Mouse (Mus musculus): Measurements from ENCODE around the gene Cd3eap. TPM values are rescaled to one million over a fixed set of nuclear protein-coding genes. Genes with fewer than 3 reads are reported as not detected.

Cd3eap gene
- polyA plus RNA-seq (2012; rRNA removed), result 14.2 and 15.3 TPM in 2 replicates

GRCm38 (mm10) chr7:19359299-19359891 is at the start of gene Cd3eap, which contains the start of gene Ppp1r13l:
Gene Cd3eap, minus strand, starts transcription at chr7:19359483.
Gene Ppp1r13l, plus strand, starts transcription at chr7:19359749.

GRCm38 (mm10) chr7:19404476-19404875 is 45.2 kb upstream of the Cd3eap start, which contains the start of gene Ckm:
Gene Ckm, plus strand, starts transcription at chr7:19404776.

GRCm38 (mm10) chr7:19403731-19404296 is 44.5 kb upstream of the Cd3eap start, which contains the start of gene Klc3:
Gene Klc3, minus strand, starts transcription at chr7:19404104.

GRCm38 (mm10) chr7:19381377-19382165 is 22.3 kb upstream of the Cd3eap start, which contains the start of gene Ercc2:
Gene Ercc2, plus strand, starts transcription at chr7:19382010.

GRCm38 (mm10) chr7:19344237-19344847 is 14.9 kb downstream of the Cd3eap start, which contains the start of gene Ercc1:
Gene Ercc1, plus strand, starts transcription at chr7:19344778.

GRCm38 (mm10) chr7:19309884-19310641 is 49.2 kb downstream of the Cd3eap start, which contains the start of gene Fosb:
Gene Fosb, minus strand, starts transcription at chr7:19310051.

Other genes starting within 250 kb of the Cd3eap start
- 14.5 and 14.6 TPM in 2 replicates for gene Gm4969, start 241.1 kb downstream of the Cd3eap start, polyA plus RNA-seq (2012; rRNA removed)
- 11.2 and 12.5 TPM in 2 replicates for gene Fbxo46, start 239.6 kb downstream of the Cd3eap start, polyA plus RNA-seq (2012; rRNA removed)
- 16.8 and 18.3 TPM in 2 replicates for gene Qpctl, start 210.2 kb downstream of the Cd3eap start, polyA plus RNA-seq (2012; rRNA removed)
- 151 and 178 TPM in 2 replicates for gene Snrpd2, start 209.8 kb downstream of the Cd3eap start, polyA plus RNA-seq (2012; rRNA removed)
- 41.3 and 55.6 TPM in 2 replicates for gene Gipr, start 193.4 kb downstream of the Cd3eap start, polyA plus RNA-seq (2012; rRNA removed)
- gene Eml2, start 183.1 kb downstream of the Cd3eap start, polyA plus RNA-seq (2012; rRNA removed), result 65.5 and 68.9 TPM in 2 replicates
- 6.0 and 6.8 TPM in 2 replicates for gene Gpr4, start 146.9 kb downstream of the Cd3eap start, polyA plus RNA-seq (2012; rRNA removed)
- 25.6 and 26.6 TPM in 2 replicates for gene Opa3, start 131.1 kb downstream of the Cd3eap start, polyA plus RNA-seq (2012; rRNA removed)
- gene Vasp, start 87.7 kb downstream of the Cd3eap start, polyA plus RNA-seq (2012; rRNA removed), result 65.0 and 68.3 TPM in 2 replicates
- gene Ppm1n, start 79.4 kb downstream of the Cd3eap start, polyA plus RNA-seq (2012; rRNA removed), result 1.6 and 2.0 TPM in 2 replicates
- gene Rtn2, start 76.9 kb downstream of the Cd3eap start, polyA plus RNA-seq (2012; rRNA removed), result 155 and 161 TPM in 2 replicates
- gene Fosb, start 49.4 kb downstream of the Cd3eap start, polyA plus RNA-seq (2012; rRNA removed), result 0.25 and 0.71 TPM in 2 replicates
- gene Ercc1, start 14.7 kb downstream of the Cd3eap start, polyA plus RNA-seq (2012; rRNA removed), result 72.9 and 73.8 TPM in 2 replicates
- 4.4 and 5.1 TPM in 2 replicates for gene Ppp1r13l, start 266 bp upstream of the Cd3eap start, polyA plus RNA-seq (2012; rRNA removed)
- gene Ercc2, start 22.5 kb upstream of the Cd3eap start, polyA plus RNA-seq (2012; rRNA removed), result 77.4 and 78.3 TPM in 2 replicates
- 1.6 and 2.1 TPM in 2 replicates for gene Klc3, start 44.6 kb upstream of the Cd3eap start, polyA plus RNA-seq (2012; rRNA removed)
- gene Ckm, start 45.3 kb upstream of the Cd3eap start, polyA plus RNA-seq (2012; rRNA removed), result 0.36 and 148 TPM in 2 replicates
- gene Mark4, start 99.3 kb upstream of the Cd3eap start, polyA plus RNA-seq (2012; rRNA removed), result 47.3 and 55.6 TPM in 2 replicates
- 0.31 and 0.70 TPM in 2 replicates for gene Exoc3l2, start 103.8 kb upstream of the Cd3eap start, polyA plus RNA-seq (2012; rRNA removed)
- gene Bloc1s3, start 148.9 kb upstream of the Cd3eap start, polyA plus RNA-seq (2012; rRNA removed), result 12.0 and 12.1 TPM in 2 replicates
- 19.9 and 24.6 TPM in 2 replicates for gene Trappc6a, start 148.9 kb upstream of the Cd3eap start, polyA plus RNA-seq (2012; rRNA removed)
- gene Nkpd1, start 158.4 kb upstream of the Cd3eap start, polyA plus RNA-seq (2012; rRNA removed), result 1.3 TPM in 2 replicates
- gene Ppp1r37, start 203.6 kb upstream of the Cd3eap start, polyA plus RNA-seq (2012; rRNA removed), result 112 and 114 TPM in 2 replicates
- 1.2 and 1.5 TPM in 2 replicates for gene Zfp296, start 217.8 kb upstream of the Cd3eap start, polyA plus RNA-seq (2012; rRNA removed)
- 64.8 and 70.8 TPM in 2 replicates for gene Gemin7, start 218.1 kb upstream of the Cd3eap start, polyA plus RNA-seq (2012; rRNA removed)
- gene Clasrp, start 245.0 kb upstream of the Cd3eap start, polyA plus RNA-seq (2012; rRNA removed), result 142 and 146 TPM in 2 replicates

All from central nervous system, embryonic 18 days (tissue).